Mouse (Mus musculus) embryonic fibroblast, embryonic 13.5 days (primary cell): ENCODE measurements around the gene Metap1d.

Experiments used
- CTCF ChIP-seq: IDR thresholded peaks from 2 replicates; pipeline ENCODE4 v1.5.1; 2011; ENCODE audit warnings: mild to moderate bottlenecking, control low read depth, low read length, moderate library complexity, borderline replicate concordance; ENCODE audit not compliant: insufficient read depth
- POLR2A ChIP-seq: IDR thresholded peaks from 2 replicates; pipeline ENCODE4 v1.6.1; 2011; ENCODE audit warnings: low read depth, mild to moderate bottlenecking, control low read depth, low read length, moderate library complexity

DNA sequence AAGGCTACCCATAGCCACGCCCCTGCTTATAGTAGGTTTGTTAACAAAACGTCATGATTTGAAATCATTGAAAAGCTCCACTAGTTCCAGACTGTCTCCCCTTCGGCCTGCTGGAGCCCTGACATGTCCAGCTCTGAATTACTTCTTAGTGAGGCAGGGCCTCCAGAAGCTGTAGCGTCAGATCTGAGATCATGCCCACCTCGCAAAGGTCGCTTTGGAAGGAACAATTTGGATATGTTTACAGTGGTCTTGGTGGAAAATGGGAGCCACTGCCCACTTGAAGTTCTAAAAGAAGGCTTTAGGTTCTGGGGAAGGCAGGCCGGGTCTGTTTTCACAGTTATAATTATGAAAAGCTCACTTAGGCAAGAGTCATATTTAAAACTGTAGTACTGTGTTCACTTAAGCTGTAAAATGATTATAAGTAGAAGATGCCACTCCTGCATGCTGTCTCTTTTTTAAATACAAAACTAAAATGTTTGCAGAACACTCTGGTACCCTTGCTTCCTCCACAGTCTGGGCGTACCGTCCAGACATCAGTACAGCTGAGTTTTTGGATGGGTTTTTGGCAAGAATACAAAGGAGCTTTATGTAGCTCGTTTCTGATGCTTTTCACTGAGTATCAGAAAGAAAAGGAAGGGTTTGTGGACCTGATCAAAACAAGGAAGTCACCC is 30.1 kb downstream of the Metap1d start:
- TF ChIP-seq CTCF = no peak
- TF ChIP-seq POLR2A = no peak
